ENCODE assay signal across 17 mouse cellular contexts in the genomic region with DNA sequence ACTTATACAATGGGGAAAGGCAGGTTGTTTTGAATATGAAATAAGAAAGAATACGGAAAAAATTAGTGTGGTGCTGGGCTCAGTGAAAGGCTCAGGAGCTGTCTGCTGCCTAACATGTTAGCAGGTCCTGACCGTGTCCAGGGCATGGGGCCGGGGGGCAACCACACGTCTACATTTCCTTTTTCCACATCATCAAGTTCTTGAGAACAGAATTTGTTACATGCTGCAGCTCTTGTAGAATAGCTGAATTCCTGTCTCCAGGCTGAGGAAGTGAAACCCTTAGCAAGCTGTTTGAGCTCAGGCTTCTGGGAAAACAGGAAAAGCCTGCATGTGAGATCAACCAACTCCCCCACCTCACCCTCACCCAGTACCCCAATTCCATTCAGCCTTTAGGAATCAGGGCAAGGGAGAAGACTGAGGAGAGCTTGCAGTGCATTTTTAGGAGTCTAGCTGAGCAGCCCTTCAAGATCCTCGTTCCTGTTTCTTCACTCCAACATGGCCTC. TPM values are rescaled to one million over a fixed set of nuclear protein-coding genes. Genes with fewer than 3 reads are reported as not detected.
DNase-seq lines count a peak whose midpoint lies in the region; ATAC-seq and TF ChIP-seq lines count a peak whose summit lies in the region.
"Had no signal": no experiment of that assay in that cellular context is flagged by ENCODE, and none has a peak within 500 bp of the region (broad histone marks: within the 10 kb centered on the region; RNA-seq: fewer than 3 reads in every experiment).

No protein-coding gene starts in this region.

- peaks cover 3% of the 10 kb centered on the region for H3K36me3 ChIP-seq in heart, adult 2 months (ENCODE audit: control insufficient read depth, insufficient read depth, low read length)
- H3K36me3 ChIP-seq in limb, embryonic 15.5 days: peaks cover 48% of the 10 kb centered on the region
- peaks cover 56% of the 10 kb centered on the region for H3K36me3 ChIP-seq in limb, embryonic 10.5 days
- H3K36me3 ChIP-seq in liver, embryonic 12.5 days: peaks cover 74% of the 10 kb centered on the region
- H3K36me3 ChIP-seq in midbrain, embryonic 11.5 days (ENCODE audit: control insufficient read depth, insufficient read depth, low read length): peaks cover 2% of the 10 kb centered on the region; the same call in 1 of the 2 replicates

- no peak overlapping the region for H3K4me3 ChIP-seq in heart, adult 2 months
- H3K4me3 ChIP-seq in limb, embryonic 15.5 days: no peak overlapping the region
- H3K4me3 ChIP-seq in limb, embryonic 10.5 days: no peak overlapping the region
- H3K4me3 ChIP-seq in liver, embryonic 12.5 days: no peak overlapping the region
- H3K4me3 ChIP-seq in midbrain, embryonic 11.5 days (ENCODE audit: low read depth, low read length): no peak overlapping the region
- H3K4me3 ChIP-seq: embryonic facial prominence, embryonic 12.5 days; neural tube, embryonic 15.5 days had no signal

- no peak for ATAC-seq in limb, embryonic 15.5 days (ENCODE audit: insufficient number of reproducible peaks, low FRiP score, low TSS enrichment, low read depth)
- no peak for ATAC-seq in liver, embryonic 12.5 days
- ATAC-seq in midbrain, embryonic 11.5 days (ENCODE audit: low FRiP score): no peak
- ATAC-seq: hindbrain, embryonic 16.5 days had no signal

- H3K9me3 ChIP-seq in limb, embryonic 15.5 days: no peaks in the 10 kb centered on the region
- no peaks in the 10 kb centered on the region for H3K9me3 ChIP-seq in limb, embryonic 10.5 days (replicated peaks)
- H3K9me3 ChIP-seq in liver, embryonic 12.5 days (replicated peaks): no peaks in the 10 kb centered on the region
- H3K9me3 ChIP-seq in midbrain, embryonic 11.5 days (ENCODE audit: control insufficient read depth, low read length): no peaks in the 10 kb centered on the region
- H3K9me3 ChIP-seq: embryonic facial prominence, embryonic 12.5 days; neural tube, embryonic 15.5 days had no signal

- H3K4me1 ChIP-seq in heart, adult 2 months (ENCODE audit: control insufficient read depth, insufficient read depth, low read length): peaks cover 1% of the 10 kb centered on the region
- H3K4me1 ChIP-seq in limb, embryonic 15.5 days: 0 out of 2 replicates have a peak, but pooled peaks cover under 1% of the 10 kb centered on the region
- no peaks in the 10 kb centered on the region for H3K4me1 ChIP-seq in limb, embryonic 10.5 days
- peaks cover 53% of the 10 kb centered on the region for H3K4me1 ChIP-seq in liver, embryonic 12.5 days
- H3K4me1 ChIP-seq in midbrain, embryonic 11.5 days (ENCODE audit: control insufficient read depth, insufficient read depth, low read length): 0 out of 2 replicates have a peak, but pooled peaks cover 2% of the 10 kb centered on the region
- H3K4me1 ChIP-seq: embryonic facial prominence, embryonic 12.5 days; neural tube, embryonic 15.5 days had no signal

- no peak overlapping the region for H3K9ac ChIP-seq in heart, adult 2 months (ENCODE audit: low read depth, low read length)
- no peak overlapping the region for H3K9ac ChIP-seq in limb, embryonic 15.5 days
- H3K9ac ChIP-seq in liver, embryonic 12.5 days: no peak overlapping the region; the same call in 1 of the 2 replicates
- H3K9ac ChIP-seq in midbrain, embryonic 11.5 days (ENCODE audit: low read length): no peak overlapping the region
- H3K9ac ChIP-seq: embryonic facial prominence, embryonic 12.5 days; neural tube, embryonic 15.5 days had no signal

- H3K27me3 ChIP-seq in heart, adult 2 months (ENCODE audit: control insufficient read depth, insufficient read depth, low read length): no peaks in the 10 kb centered on the region
- H3K27me3 ChIP-seq in limb, embryonic 15.5 days: no peaks in the 10 kb centered on the region
- H3K27me3 ChIP-seq in limb, embryonic 10.5 days (ENCODE audit: low read depth, poor library complexity, severe bottlenecking): no peaks in the 10 kb centered on the region
- H3K27me3 ChIP-seq in liver, embryonic 12.5 days (replicated peaks): no peaks in the 10 kb centered on the region
- no peaks in the 10 kb centered on the region for H3K27me3 ChIP-seq in midbrain, embryonic 11.5 days (ENCODE audit: control insufficient read depth, insufficient read depth, low read length)
- H3K27me3 ChIP-seq: embryonic facial prominence, embryonic 12.5 days; neural tube, embryonic 15.5 days had no signal

- WGBS in heart, adult 2 months: 51% methylated on average over 5 of the region's 5 CpGs
- 71% methylated on average over 5 of the region's 5 CpGs for WGBS in limb, embryonic 15.5 days
- 89% methylated on average over 5 of the region's 5 CpGs for WGBS in limb, embryonic 10.5 days
- WGBS in liver, embryonic 12.5 days (ENCODE audit: insufficient replicate concordance): 72% methylated on average over 5 of the region's 5 CpGs
- WGBS in midbrain, embryonic 11.5 days: 87% methylated on average over 5 of the region's 5 CpGs

- no peaks in the 10 kb centered on the region for H3K79me2 ChIP-seq in heart, adult 2 months (replicated peaks; ENCODE audit: control insufficient read depth, insufficient read depth, low read length)

- TF ChIP-seq POLR2A in heart, adult 2 months (IDR thresholded peaks at IDR 0.05; ENCODE audit: insufficient read depth, low read depth, low read length): no peak

- peak in 1 of 2 experiments; percentile 39 for DNase-seq in heart, adult 2 months
- no peak for DNase-seq in heart, adult 8-10 months (ENCODE audit: low spot score)
- DNase-seq in limb, embryonic 10.5 days (ENCODE audit: low spot score): no peak
- DNase-seq in midbrain, embryonic 11.5 days (ENCODE audit: low spot score, missing footprints): no peak
- no peak for DNase-seq in adrenal gland, postnatal 10 days
- no peak for DNase-seq in frontal cortex, adult 2 months (ENCODE audit: extremely low spot score in 1 of 2, low spot score in 1 of 2)
- DNase-seq: cerebellum, adult 11 months; cerebellum, postnatal 36 days; kidney, adult 2 months; kidney, postnatal 4 days; layer of hippocampus, postnatal 36 days; retina, postnatal 1 day had no signal

- intact Hi-C loops in heart, adult 2 months (cut with DNase I): no loop called here

- TF ChIP-seq CTCF in heart, adult 2 months (IDR thresholded peaks at IDR 0.05): no peak

- H3K4me2 ChIP-seq in limb, embryonic 15.5 days: no peak overlapping the region
- H3K4me2 ChIP-seq in liver, embryonic 12.5 days: no peak overlapping the region
- H3K4me2 ChIP-seq in midbrain, embryonic 11.5 days: no peak overlapping the region
- H3K4me2 ChIP-seq: embryonic facial prominence, embryonic 12.5 days; neural tube, embryonic 15.5 days had no signal

- peak overlapping the region; percentile 23; the same call in 1 of the 2 replicates for H3K27ac ChIP-seq in heart, adult 2 months
- H3K27ac ChIP-seq in limb, embryonic 15.5 days: peak overlapping the region; percentile 8; the same call in 1 of the 2 replicates
- H3K27ac ChIP-seq in limb, embryonic 10.5 days: no peak overlapping the region
- H3K27ac ChIP-seq in liver, embryonic 12.5 days: peak overlapping the region; percentile 70
- H3K27ac ChIP-seq in midbrain, embryonic 11.5 days (ENCODE audit: low read depth, low read length): no peak overlapping the region
- H3K27ac ChIP-seq: embryonic facial prominence, embryonic 12.5 days; neural tube, embryonic 15.5 days had no signal

- TF ChIP-seq EP300 in heart, adult 2 months (IDR thresholded peaks at IDR 0.05; ENCODE audit: insufficient read depth, low read depth, low read length): peak; percentile 49; the same call in 1 of the 2 replicates

RNA-seq across cellular contexts. Expression of a gene that starts 25.6 kb away (rescaled TPM):
- 10 to 100 TPM; 48.1 to 48.6 TPM for total RNA-seq in heart, adult 2 months (2021)
- polyA plus RNA-seq in heart, adult 2 months (2012; rRNA removed): 64.2 and 77.2 TPM in 2 replicates
- total RNA-seq in heart, adult 8-10 months (2022): 10 to 100 TPM; 44.3 to 62.4 (median 54.2) TPM
- 55.2 and 56.5 TPM in 2 replicates for polyA plus RNA-seq in limb, embryonic 15.5 days (2015; fragmentation: Nextera tagmentation; extraction: Ambion mirVana)
- polyA plus RNA-seq in limb, embryonic 10.5 days (2016; fragmentation: Nextera tagmentation; extraction: Ambion mirVana): 49.2 and 60.2 TPM in 2 replicates
- polyA plus RNA-seq in liver, embryonic 12.5 days (2016; fragmentation: Nextera tagmentation; extraction: Ambion mirVana): 110 TPM in 2 replicates
- 59.5 and 61.6 TPM in 2 replicates for polyA plus RNA-seq in midbrain, embryonic 11.5 days (2014; fragmentation: Nextera tagmentation; extraction: Ambion mirVana)
- total RNA-seq in adrenal gland, postnatal 10 days (2021): 10 to 100 TPM; 56.5 to 58.9 TPM
- 150 and 165 TPM in 2 replicates for polyA plus RNA-seq in frontal cortex, adult 2 months (2012; rRNA removed)

RNA-seq across cellular contexts. Expression of a gene that starts 45.7 kb away (rescaled TPM):
- total RNA-seq in heart, adult 2 months (2021): 1 to 10 TPM; 5.0 to 8.1 TPM
- polyA plus RNA-seq in heart, adult 2 months (2012; rRNA removed): 5.2 and 5.4 TPM in 2 replicates
- total RNA-seq in heart, adult 8-10 months (2022): 1 to 10 TPM; 3.3 to 7.8 (median 5.8) TPM
- 7.1 and 8.6 TPM in 2 replicates for polyA plus RNA-seq in limb, embryonic 15.5 days (2015; fragmentation: Nextera tagmentation; extraction: Ambion mirVana)
- 0.34 and 0.51 TPM in 2 replicates for polyA plus RNA-seq in limb, embryonic 10.5 days (2016; fragmentation: Nextera tagmentation; extraction: Ambion mirVana)
- 0.77 and 1.1 TPM in 2 replicates for polyA plus RNA-seq in liver, embryonic 12.5 days (2016; fragmentation: Nextera tagmentation; extraction: Ambion mirVana)
- 0.19 and 0.37 TPM in 2 replicates for polyA plus RNA-seq in midbrain, embryonic 11.5 days (2014; fragmentation: Nextera tagmentation; extraction: Ambion mirVana)
- under 1 TPM; 0.33 to 0.97 TPM for total RNA-seq in adrenal gland, postnatal 10 days (2021)
- 78.9 and 79.5 TPM in 2 replicates for polyA plus RNA-seq in frontal cortex, adult 2 months (2012; rRNA removed)

RNA-seq across cellular contexts. Expression of a gene that starts 52.9 kb away (rescaled TPM):
- 10 to 100 TPM; 18.2 to 21.0 TPM for total RNA-seq in heart, adult 2 months (2021)
- 22.5 and 27.9 TPM in 2 replicates for polyA plus RNA-seq in heart, adult 2 months (2012; rRNA removed)
- total RNA-seq in heart, adult 8-10 months (2022): 10 to 100 TPM; 13.8 to 18.1 (median 15.6) TPM
- polyA plus RNA-seq in limb, embryonic 15.5 days (2015; fragmentation: Nextera tagmentation; extraction: Ambion mirVana): 32.3 and 34.4 TPM in 2 replicates
- polyA plus RNA-seq in limb, embryonic 10.5 days (2016; fragmentation: Nextera tagmentation; extraction: Ambion mirVana): 27.5 and 34.4 TPM in 2 replicates
- 35.2 and 37.5 TPM in 2 replicates for polyA plus RNA-seq in liver, embryonic 12.5 days (2016; fragmentation: Nextera tagmentation; extraction: Ambion mirVana)
- 19.4 and 23.1 TPM in 2 replicates for polyA plus RNA-seq in midbrain, embryonic 11.5 days (2014; fragmentation: Nextera tagmentation; extraction: Ambion mirVana)
- total RNA-seq in adrenal gland, postnatal 10 days (2021): 10 to 100 TPM; 28.0 to 32.8 TPM
- 89.1 and 98.7 TPM in 2 replicates for polyA plus RNA-seq in frontal cortex, adult 2 months (2012; rRNA removed)

Comparison
In these comparisons a context has a peak if more than half of its experiments do, and no peak if none do; other contexts are left out.
1. H3K27ac ChIP-seq: peak in heart, adult 2 months (single experiment), limb, embryonic 15.5 days (single experiment) and liver, embryonic 12.5 days (single experiment); none in limb, embryonic 10.5 days (single experiment) and midbrain, embryonic 11.5 days (single experiment).